Mouse (Mus musculus): ENCODE results near the gene Utf1. TPM values are rescaled to one million over a fixed set of nuclear protein-coding genes. Genes with fewer than 3 reads are reported as not detected.

Gene Utf1
- 7.0 TPM for polyA plus RNA-seq (2017; shearing (Covaris generic))

DNA sequence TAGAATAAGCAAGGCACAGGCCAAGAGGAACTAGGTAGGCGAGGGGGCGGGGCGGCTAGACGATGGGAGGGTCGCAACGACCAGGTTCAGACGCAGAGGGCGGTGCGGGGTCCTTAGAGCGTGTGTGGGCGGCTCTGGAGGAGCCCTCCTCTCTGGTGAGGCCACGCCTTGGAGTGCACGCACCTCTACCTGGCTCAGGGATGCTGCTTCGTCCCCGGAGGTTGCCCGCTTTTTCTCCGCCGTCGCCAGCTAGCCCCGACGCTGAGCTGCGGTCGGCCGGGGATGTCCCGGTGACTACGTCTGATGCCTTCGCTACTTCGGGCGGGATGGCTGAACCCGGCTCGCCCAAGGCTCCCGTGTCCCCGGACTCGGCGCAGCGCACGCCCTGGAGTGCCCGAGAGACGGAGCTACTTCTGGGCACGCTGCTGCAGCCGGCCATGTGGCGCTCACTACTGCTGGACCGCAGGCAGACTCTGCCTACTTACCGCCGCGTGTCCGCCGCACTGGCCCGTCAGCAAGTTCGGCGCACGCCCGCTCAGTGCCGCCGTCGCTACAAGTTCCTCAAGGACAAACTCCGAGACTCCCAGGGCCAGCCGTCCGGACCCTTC is at the start of gene Utf1:
Utf1 (plus strand) TSS at position 116 of the 608 bp plus-strand sequence.

DNA sequence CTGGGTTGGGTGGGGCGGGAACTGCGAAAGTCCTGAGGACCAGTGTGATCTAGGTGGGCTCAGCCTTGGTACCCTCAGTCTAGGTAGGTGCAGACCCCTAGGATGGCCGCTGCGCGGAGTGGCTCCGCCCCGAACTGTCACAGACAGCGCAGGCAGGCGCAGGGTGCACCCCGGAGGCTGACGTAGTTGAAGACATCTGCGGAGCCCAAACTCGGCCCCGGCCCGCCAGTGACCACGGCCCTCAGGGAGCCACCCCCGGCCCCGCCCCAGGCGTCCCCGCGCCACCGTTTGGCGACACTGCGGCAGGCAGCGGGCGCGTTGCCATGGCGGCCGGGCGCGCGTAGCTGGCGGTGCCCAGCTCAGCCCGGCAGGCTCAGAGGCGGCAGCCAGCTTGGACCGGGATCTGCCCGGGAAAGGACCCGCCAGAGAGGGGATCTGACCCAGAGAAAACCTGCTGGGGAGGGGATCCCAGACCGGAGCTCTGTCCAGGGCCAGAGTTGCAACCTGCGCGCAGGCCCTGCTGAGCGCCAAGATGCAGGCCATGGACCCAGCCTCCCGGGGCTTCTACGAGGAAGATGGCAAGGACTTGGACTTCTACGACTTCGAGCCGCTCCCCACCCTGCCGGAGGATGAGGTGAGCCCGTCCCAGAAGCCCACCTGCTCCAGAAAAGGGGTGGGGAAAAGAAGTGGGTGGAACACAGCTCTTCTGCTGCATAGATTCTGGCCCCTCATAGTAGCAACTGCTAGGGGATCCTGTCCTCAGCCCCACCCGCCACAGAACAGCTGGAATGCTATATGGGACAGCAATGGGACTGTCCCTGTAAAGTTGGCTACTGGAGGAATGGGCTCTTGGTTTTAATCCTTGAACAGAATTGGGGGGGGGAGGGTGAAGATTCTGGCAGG is 48.7 kb upstream of the Utf1 start, which contains the start of gene Kndc1:
Kndc1 (plus strand) TSS at position 42 of the 903 bp plus-strand sequence.

GRCm38 (mm10) chr7:139978278-139978892 is 34.8 kb downstream of the Utf1 start, which contains the start of gene 6430531B16Rik:
Gene 6430531B16Rik (minus strand): TSS chr7:139978755.

GRCm38 (mm10) chr7:139992406-139992805 is 48.8 kb downstream of the Utf1 start, which contains the start of gene Adam8:
Gene Adam8 (minus strand): TSS chr7:139992562.

Other genes starting within 250 kb of the Utf1 start
- gene Adgra1, start 109.6 kb upstream of the Utf1 start, polyA plus RNA-seq (2017; shearing (Covaris generic)), result not detected
- gene Kndc1, start 49.1 kb upstream of the Utf1 start, polyA plus RNA-seq (2017; shearing (Covaris generic)), result 0.72 TPM
- 0.40 TPM for gene 6430531B16Rik, start 35.0 kb downstream of the Utf1 start, polyA plus RNA-seq (2017; shearing (Covaris generic))
- 21.5 TPM for gene Adam8, start 48.8 kb downstream of the Utf1 start, polyA plus RNA-seq (2017; shearing (Covaris generic))
- gene Zfp511, start 92.6 kb downstream of the Utf1 start, polyA plus RNA-seq (2017; shearing (Covaris generic)), result 58.5 TPM
- gene Tubgcp2, start 92.9 kb downstream of the Utf1 start, polyA plus RNA-seq (2017; shearing (Covaris generic)), result 46.5 TPM
- gene Msx3, start 105.3 kb downstream of the Utf1 start, polyA plus RNA-seq (2017; shearing (Covaris generic)), result not detected
- not detected for gene Caly, start 138.8 kb downstream of the Utf1 start, polyA plus RNA-seq (2017; shearing (Covaris generic))
- not detected for gene Prap1, start 149.6 kb downstream of the Utf1 start, polyA plus RNA-seq (2017; shearing (Covaris generic))
- gene Fuom, start 158.7 kb downstream of the Utf1 start, polyA plus RNA-seq (2017; shearing (Covaris generic)), result 13.4 TPM
- gene Paox, start 172.0 kb downstream of the Utf1 start, polyA plus RNA-seq (2017; shearing (Covaris generic)), result 3.0 TPM
- gene Echs1, start 172.7 kb downstream of the Utf1 start, polyA plus RNA-seq (2017; shearing (Covaris generic)), result 64.7 TPM
- 33.7 TPM for gene Mtg1, start 193.8 kb downstream of the Utf1 start, polyA plus RNA-seq (2017; shearing (Covaris generic))
- gene Sprn, start 211.1 kb downstream of the Utf1 start, polyA plus RNA-seq (2017; shearing (Covaris generic)), result not detected
- not detected for gene Olfr522, start 221.0 kb downstream of the Utf1 start, polyA plus RNA-seq (2017; shearing (Covaris generic))
- not detected for gene Olfr523, start 229.4 kb downstream of the Utf1 start, polyA plus RNA-seq (2017; shearing (Covaris generic))

All from inflammation-experienced regulatory T-cells, adult 16 weeks (primary cell).